Mouse (Mus musculus) liver, embryonic 14.5 days (tissue): ENCODE measurements at regions not wholly inside any gene's neighbourhood (a gene's known extent, or its start where the extent isn't known, plus 50 kb on each side); places are given as distances from the start of the nearest gene placed in this dataset.

Source experiments
- ATAC-seq: fragments of 200-750 bp; cut with Nextera tagmentation; 2 replicates; pipeline ENCODE4 v1.8.0; 2017; ENCODE audit warnings: moderate number of reproducible peaks, mild to moderate bottlenecking, moderate library complexity; ENCODE audit not compliant: insufficient read depth
- DNase-seq, 3 experiments: peaks; one replicate each; pipeline ENCODE4 v3.0.0-alpha.2; 2012 to 2013; ENCODE audit warnings: low read depth in 3 of 3, low spot score in 3 of 3
- H3K27ac ChIP-seq: fragments of 300-500 bp; sonication (generic); 2 replicates; pipeline ENCODE4 v1.5.1; 2014; ENCODE audit warnings: moderate library complexity, mild to moderate bottlenecking, control low read depth, inconsistent platforms
- H3K27me3 ChIP-seq: fragments of 300-500 bp; sonication (generic); 2 replicates; pipeline ENCODE4 v1.6.1; 2014; ENCODE audit warnings: mild to moderate bottlenecking, low read length, moderate library complexity; ENCODE audit not compliant: control insufficient read depth, insufficient read depth
- H3K36me3 ChIP-seq: fragments of 300-500 bp; sonication (generic); replicated peaks from 2 replicates; pipeline ENCODE4 v1.6.1; 2014; ENCODE audit warnings: low read depth; ENCODE audit not compliant: control insufficient read depth, insufficient read depth
- H3K4me1 ChIP-seq, 2 experiments: fragments of 200-500 bp in 1 of 2; fragments of 300-500 bp in 1 of 2; sonication (generic) in 1 of 2; replicated peaks; 2 replicates each; pipeline ENCODE4 v1.6.1; 2012 to 2014; ENCODE audit warnings: antibody characterized with exemption in 1 of 2, inconsistent platforms in 1 of 2, low read length in 1 of 2; ENCODE audit not compliant: control insufficient read depth in 2 of 2, insufficient read depth in 2 of 2
- H3K4me2 ChIP-seq: fragments of 300-500 bp; sonication (generic); 2 replicates; pipeline ENCODE4 v1.6.1; 2014; ENCODE audit warnings: low read depth, mild to moderate bottlenecking, control low read depth, moderate library complexity
- H3K4me3 ChIP-seq, 2 experiments: fragments of 200-500 bp in 1 of 2; fragments of 300-500 bp in 1 of 2; sonication (generic) in 1 of 2; 2 replicates each; pipeline ENCODE4 v1.5.1; 2012 to 2014; ENCODE audit warnings: low read depth in 2 of 2, low read length in 2 of 2, mild to moderate bottlenecking in 2 of 2, control low read depth in 1 of 2, inconsistent platforms in 1 of 2, moderate library complexity in 1 of 2; ENCODE audit not compliant: insufficient read depth in 1 of 2
- H3K9ac ChIP-seq: fragments of 300-500 bp; sonication (generic); replicated peaks from 2 replicates; pipeline ENCODE4 v1.6.1; 2014; ENCODE audit warnings: mild to moderate bottlenecking, control low read depth, moderate library complexity
- H3K9me3 ChIP-seq: fragments of 300-500 bp; sonication (generic); 2 replicates; pipeline ENCODE4 v1.6.1; 2016; ENCODE audit warnings: low read length, mixed read lengths; ENCODE audit not compliant: control insufficient read depth
- CTCF ChIP-seq: IDR thresholded peaks from 2 replicates; pipeline ENCODE4 v1.5.1; 2016; ENCODE audit warnings: antibody characterized with exemption, low read depth, control low read depth
- EP300 ChIP-seq: IDR thresholded peaks from 2 replicates; pipeline ENCODE4 v1.6.1; 2016; ENCODE audit warnings: antibody characterized with exemption, low read depth
- WGBS: fragments of 180-500 bp; shearing (Covaris S2); extraction: QIAGEN DNeasy Blood & Tissue Kit; methylation state at CpG from one replicate; pipeline ENCODE4 v1.1.7; 2014; ENCODE audit not compliant: insufficient replicate concordance; 5-methylcytosine and 5-hydroxymethylcytosine counted together

DNA sequence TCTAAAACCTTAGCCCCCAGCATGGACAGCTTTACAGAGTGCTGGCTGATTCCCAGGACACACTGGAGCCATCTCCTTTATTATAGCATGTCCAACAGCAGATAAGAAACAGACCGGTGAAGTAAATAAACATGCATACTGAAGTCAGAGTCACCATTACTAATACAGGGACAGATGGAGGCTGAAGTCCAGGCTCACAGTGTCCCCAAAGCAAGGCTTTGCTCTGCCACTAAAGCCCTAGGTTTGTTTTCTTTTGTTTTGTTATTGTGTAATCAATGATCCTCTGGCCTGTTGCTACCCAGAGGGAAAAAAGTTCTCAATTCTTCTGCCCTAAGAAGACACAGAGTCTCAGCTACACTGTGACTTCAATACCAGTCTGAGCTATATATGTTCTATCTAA is 56.2 kb upstream of the Nt5e start:
- Histone ChIP-seq H3K9ac (no peak overlapping the region), H3K36me3 (no peaks in the 10 kb centered on the region), H3K4me1 (peaks cover 0 to 2% of the 10 kb centered on the region in 2 experiments; a peak in 2 of 4 replicates), H3K9me3 (no peaks in the 10 kb centered on the region), H3K4me2 (no peak overlapping the region), H3K27ac (no peak overlapping the region), H3K27me3 (no peaks in the 10 kb centered on the region), H3K4me3 (no peak overlapping the region)
- no peak for DNase-seq
- no peak for ATAC-seq
- no peak for TF ChIP-seq CTCF
- no peak for TF ChIP-seq EP300
- WGBS = 53% methylated on average over 1 of the region's 1 CpGs

DNA sequence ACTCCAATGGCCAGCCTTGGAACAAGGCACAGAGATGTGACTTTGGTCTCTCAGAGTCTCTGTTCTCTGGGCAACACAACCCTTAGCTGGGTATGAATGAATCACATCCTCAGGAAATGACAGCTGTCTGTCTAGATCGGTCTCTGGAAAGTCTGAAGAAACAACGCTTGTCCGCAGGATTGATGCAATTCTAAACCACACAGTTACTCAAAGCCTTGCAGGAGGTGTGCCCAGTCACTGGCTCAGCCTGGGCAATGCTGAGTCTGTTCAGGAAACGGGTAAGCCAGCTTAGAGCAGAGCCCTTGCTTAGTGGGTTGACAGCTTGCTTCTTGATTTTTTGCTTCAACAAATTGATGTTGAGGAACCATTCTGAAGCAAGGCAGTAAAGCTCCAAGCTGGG is 53.7 kb upstream of the Nt5e start:
- no peak for ATAC-seq
- Histone ChIP-seq H3K9me3 (no peaks in the 10 kb centered on the region), H3K9ac (no peak overlapping the region), H3K4me3 (no peak overlapping the region), H3K4me1 (peaks cover 0 to 5% of the 10 kb centered on the region in 2 experiments; a peak in 2 of 4 replicates), H3K27me3 (no peaks in the 10 kb centered on the region), H3K36me3 (no peaks in the 10 kb centered on the region), H3K4me2 (no peak overlapping the region), H3K27ac (no peak overlapping the region)
- no peak for TF ChIP-seq CTCF
- no peak for TF ChIP-seq EP300
- 17% methylated on average over 4 of the region's 4 CpGs for WGBS
- DNase-seq = peak; percentile 2 to 41 (median 22)

DNA sequence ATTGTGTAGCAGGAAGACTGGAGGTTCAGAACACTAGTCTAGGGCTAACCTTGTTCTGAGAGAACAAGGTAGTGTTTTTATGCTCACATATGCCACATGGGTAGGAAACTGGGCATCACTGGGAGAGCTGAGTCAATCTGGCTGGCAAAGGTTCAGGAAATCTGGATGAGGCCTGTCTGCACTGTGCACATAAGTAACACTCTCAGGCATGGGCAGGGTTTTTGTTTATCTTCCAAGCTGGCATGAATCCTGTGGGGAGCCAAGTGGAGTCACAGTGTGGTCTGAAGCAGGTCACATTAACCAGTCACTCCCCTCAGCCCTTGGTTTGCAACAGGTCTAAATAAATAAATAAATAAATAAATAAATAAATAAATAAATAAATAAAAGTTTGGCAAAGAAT is 53.0 kb upstream of the Nt5e start:
- Histone ChIP-seq H3K27me3 (no peaks in the 10 kb centered on the region), H3K36me3 (no peaks in the 10 kb centered on the region), H3K4me3 (no peak overlapping the region), H3K27ac (no peak overlapping the region), H3K4me1 (peaks cover 0 to 5% of the 10 kb centered on the region in 2 experiments; a peak in 2 of 4 replicates), H3K9ac (no peak overlapping the region), H3K4me2 (no peak overlapping the region), H3K9me3 (no peaks in the 10 kb centered on the region)
- DNase-seq (no peak), ATAC-seq (no peak)
- TF ChIP-seq EP300 = no peak

DNA sequence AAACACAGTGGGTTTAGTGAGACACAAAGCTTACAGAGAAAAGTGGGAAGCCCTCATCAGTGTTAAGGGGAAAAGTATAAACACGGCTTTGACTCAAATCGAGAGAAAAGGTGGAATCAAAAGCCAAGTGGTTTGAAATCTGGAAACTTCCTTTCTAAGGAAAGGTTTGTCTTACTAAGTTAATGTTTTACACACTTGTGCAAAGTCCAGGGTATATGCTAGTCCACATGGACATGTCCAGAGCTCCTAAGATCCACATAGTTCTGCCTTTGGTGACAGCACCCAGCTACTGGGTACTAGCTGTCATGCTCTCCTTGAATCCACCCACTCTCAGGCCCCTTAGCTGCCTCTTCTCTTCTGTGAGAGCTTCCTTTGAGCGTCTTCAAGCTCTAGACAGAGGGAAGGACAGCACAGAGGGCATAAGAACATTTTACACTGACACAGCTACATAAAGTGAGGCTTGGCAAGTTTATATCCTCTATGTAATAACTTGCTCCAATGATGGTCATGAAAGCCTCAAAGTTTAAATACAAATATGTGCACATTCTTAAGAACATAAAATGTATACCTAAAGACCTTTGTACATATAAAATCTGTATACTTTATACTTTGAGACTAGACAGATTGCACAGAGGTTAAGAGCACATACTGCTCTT is 52.2 kb upstream of the Nt5e start:
- DNase-seq = no peak
- H3K9me3 ChIP-seq = no peaks in the 10 kb centered on the region
- no peak for ATAC-seq
- H3K27ac ChIP-seq = no peak overlapping the region
- H3K4me2 ChIP-seq = no peak overlapping the region
- H3K36me3 ChIP-seq = no peaks in the 10 kb centered on the region
- peaks cover 0 to 5% of the 10 kb centered on the region in 2 experiments; a peak in 2 of 4 replicates for H3K4me1 ChIP-seq
- H3K27me3 ChIP-seq = no peaks in the 10 kb centered on the region
- no peak overlapping the region for H3K4me3 ChIP-seq
- WGBS = 50% methylated on average over 3 of the region's 3 CpGs
- no peak overlapping the region for H3K9ac ChIP-seq
- TF ChIP-seq EP300 = no peak
- TF ChIP-seq CTCF = no peak

DNA sequence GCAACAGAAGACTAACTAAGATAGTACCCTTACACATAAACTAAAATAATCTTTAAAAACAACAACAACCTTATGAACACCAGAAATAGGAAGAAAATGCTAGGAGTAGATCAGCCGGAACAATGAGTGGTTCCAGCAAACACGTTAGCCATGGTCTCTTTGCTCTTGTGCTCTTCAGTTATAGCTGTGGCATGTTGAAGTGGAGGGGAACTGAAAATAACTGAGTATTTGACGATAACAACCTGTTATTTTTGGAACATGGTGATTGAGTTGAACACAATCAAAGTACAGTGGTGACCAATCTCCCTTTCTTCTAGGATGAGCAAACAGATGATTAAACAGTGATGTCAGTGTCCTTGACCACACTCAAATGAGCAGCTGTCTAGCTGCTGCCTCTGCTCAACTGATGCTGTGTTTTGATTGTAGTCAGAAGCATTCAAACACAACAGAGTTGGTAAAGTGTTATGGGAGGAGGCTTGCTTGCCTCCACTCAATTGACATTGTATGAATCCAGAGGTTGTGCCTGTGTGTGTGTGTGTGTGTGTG is 50.9 kb upstream of the Nt5e start:
- H3K9me3 ChIP-seq = no peaks in the 10 kb centered on the region
- no peaks in the 10 kb centered on the region for H3K36me3 ChIP-seq
- no peak overlapping the region for H3K4me2 ChIP-seq
- H3K9ac ChIP-seq = no peak overlapping the region
- DNase-seq = no peak
- no peak overlapping the region for H3K4me3 ChIP-seq
- no peak overlapping the region for H3K27ac ChIP-seq
- ATAC-seq = no peak
- H3K27me3 ChIP-seq = no peaks in the 10 kb centered on the region
- TF ChIP-seq EP300 (no peak), CTCF (no peak)
- H3K4me1 ChIP-seq = peaks cover 0 to 5% of the 10 kb centered on the region in 2 experiments; a peak in 2 of 4 replicates
- WGBS = 53% methylated on average over 3 of the region's 3 CpGs
